Mouse (Mus musculus) kidney, embryonic 14.5 days (tissue): ENCODE data around the gene Wnt1. TPM values are rescaled to one million over a fixed set of nuclear protein-coding genes. Genes with fewer than 3 reads are reported as not detected.
"Not testable (repeated sequence)": the region's sequence is repeated elsewhere in the genome, so short reads cannot be mapped to it uniquely, and the experiment has no call there.

Experiments used
- ATAC-seq: fragments of 200-750 bp; cut with Nextera tagmentation; 2 replicates; pipeline ENCODE4 v1.8.0; 2017; ENCODE audit warnings: moderate number of reproducible peaks, mild to moderate bottlenecking, moderate TSS enrichment, moderate library complexity; ENCODE audit not compliant: low FRiP score, low TSS enrichment
- H3K27ac ChIP-seq: fragments of 300-500 bp; sonication (generic); 2 replicates; pipeline ENCODE4 v1.5.1; 2014; ENCODE audit warnings: low read depth, mild to moderate bottlenecking, low read length, moderate library complexity, mixed read lengths
- H3K27me3 ChIP-seq: fragments of 300-500 bp; sonication (generic); 2 replicates; pipeline ENCODE4 v1.6.1; 2014; ENCODE audit warnings: mild to moderate bottlenecking, low read length; ENCODE audit not compliant: control insufficient read depth, insufficient read depth
- H3K36me3 ChIP-seq: fragments of 300-500 bp; sonication (generic); 2 replicates; pipeline ENCODE4 v1.6.1; 2014; ENCODE audit warnings: low read length, mixed read lengths; ENCODE audit not compliant: control insufficient read depth, insufficient read depth
- H3K4me1 ChIP-seq: fragments of 300-500 bp; sonication (generic); 2 replicates; pipeline ENCODE4 v1.6.1; 2014; ENCODE audit warnings: low read length, mixed read lengths; ENCODE audit not compliant: control insufficient read depth, insufficient read depth
- H3K4me2 ChIP-seq: fragments of 300-500 bp; sonication (generic); replicated peaks from 2 replicates; pipeline ENCODE4 v1.6.1; 2014; ENCODE audit warnings: low read depth, mild to moderate bottlenecking, low read length
- H3K4me3 ChIP-seq: fragments of 300-500 bp; sonication (generic); 2 replicates; pipeline ENCODE4 v1.5.1; 2014; ENCODE audit warnings: mild to moderate bottlenecking, low read length
- H3K9ac ChIP-seq: fragments of 300-500 bp; sonication (generic); 2 replicates; pipeline ENCODE4 v1.6.1; 2014; ENCODE audit warnings: low read depth, mild to moderate bottlenecking, low read length, moderate library complexity
- H3K9me3 ChIP-seq: fragments of 300-500 bp; sonication (generic); 2 replicates; pipeline ENCODE4 v1.6.1; 2016; ENCODE audit warnings: low read length; ENCODE audit not compliant: control insufficient read depth
- WGBS: fragments of 180-500 bp; shearing (Covaris S2); extraction: QIAGEN DNeasy Blood & Tissue Kit; methylation state at CpG from one replicate; pipeline ENCODE4 v1.1.7; 2014; 5-methylcytosine and 5-hydroxymethylcytosine counted together
- polyA plus RNA-seq: library from polyadenylated mRNA; unstranded; fragments of >200 nt; fragmentation: Nextera tagmentation; extraction: Ambion mirVana; gene quantifications from 2 replicates; pipeline ENCODE4 v1.2.1, GENCODE M21; 2014

Wnt1 gene
- polyA plus RNA-seq, result not detected in 2 replicates

- peak within 1 kb of the TSS; percentile 22 for H3K4me2 ChIP-seq
- no peaks in the 10 kb centered on the region for H3K36me3 ChIP-seq
- peaks cover 14% of the 10 kb centered on the region; the same call in 1 of the 2 replicates for H3K4me1 ChIP-seq
- H3K27me3 ChIP-seq, result peaks cover 71% of the 10 kb centered on the region
- H3K4me3 ChIP-seq, result peak within 1 kb of the TSS; percentile 20
- no peak within 1 kb of the TSS for H3K9ac ChIP-seq
- no peaks in the 10 kb centered on the region for H3K9me3 ChIP-seq
- ATAC-seq, result peak; percentile 56
- 2% methylated on average over 51 of the region's 51 CpGs for WGBS
- no peak within 1 kb of the TSS for H3K27ac ChIP-seq
These were observed at the start of gene Wnt1 for GRCm38 (mm10) chr15:98789661-98790535. Wnt1 (plus strand) TSS chr15:98789857.

- H3K4me1 ChIP-seq, result no peaks in the 10 kb centered on the region
- WGBS, result 92% methylated on average over 8 of the region's 8 CpGs
- peaks cover 67% of the 10 kb centered on the region for H3K36me3 ChIP-seq
- H3K27me3 ChIP-seq, result no peaks in the 10 kb centered on the region
- no peaks in the 10 kb centered on the region for H3K9me3 ChIP-seq
- H3K4me2 ChIP-seq, result no peak overlapping the region
- no peak overlapping the region for H3K4me3 ChIP-seq
- ATAC-seq, result no peak
- no peak overlapping the region for H3K27ac ChIP-seq
- no peak overlapping the region for H3K9ac ChIP-seq
These were observed 49.4 kb upstream of the Wnt1 start for GRCm38 (mm10) chr15:98740219-98740618.

GRCm38 (mm10) chr15:98742766-98743428, 46.8 kb upstream of the Wnt1 start:
- no peaks in the 10 kb centered on the region for H3K27me3 ChIP-seq

GRCm38 (mm10) chr15:98743863-98744262, 45.8 kb upstream of the Wnt1 start:
- H3K27ac ChIP-seq, ATAC-seq, H3K9ac ChIP-seq, H3K9me3 ChIP-seq, H3K4me1 ChIP-seq, H3K4me2 ChIP-seq, H3K4me3 ChIP-seq, H3K27me3 ChIP-seq: not testable (repeated sequence)
- WGBS, result 88% methylated on average over 3 of the region's 3 CpGs
- H3K36me3 ChIP-seq, result peaks cover 41% of the 10 kb centered on the region

More at GRCm38 (mm10) chr15:98742766-98743428, 46.8 kb upstream of the Wnt1 start:
- WGBS, result 82% methylated on average over 8 of the region's 8 CpGs
- Histone ChIP-seq H3K27ac (no peak overlapping the region), H3K4me3 (no peak overlapping the region), H3K36me3 (peaks cover 46% of the 10 kb centered on the region), H3K9ac (no peak overlapping the region), H3K4me2 (no peak overlapping the region), H3K4me1 (no peaks in the 10 kb centered on the region), H3K9me3 (no peaks in the 10 kb centered on the region)
- no peak for ATAC-seq

- no peak for ATAC-seq
- WGBS, result 84% methylated on average over 10 of the region's 10 CpGs
These were observed 43.2 kb upstream of the Wnt1 start for GRCm38 (mm10) chr15:98746344-98746965.

GRCm38 (mm10) chr15:98747296-98747695, 42.4 kb upstream of the Wnt1 start:
- Histone ChIP-seq H3K9ac (no peak overlapping the region), H3K9me3 (no peaks in the 10 kb centered on the region), H3K27ac (no peak overlapping the region), H3K36me3 (peaks cover 13% of the 10 kb centered on the region), H3K4me2 (no peak overlapping the region), H3K27me3 (no peaks in the 10 kb centered on the region), H3K4me3 (no peak overlapping the region), H3K4me1 (no peaks in the 10 kb centered on the region)
- 80% methylated on average over 6 of the region's 6 CpGs for WGBS
- no peak for ATAC-seq

More at GRCm38 (mm10) chr15:98746344-98746965, 43.2 kb upstream of the Wnt1 start:
- no peak overlapping the region for H3K9ac ChIP-seq
- no peak overlapping the region for H3K4me2 ChIP-seq
- no peaks in the 10 kb centered on the region for H3K9me3 ChIP-seq
- H3K27ac ChIP-seq, result no peak overlapping the region
- H3K27me3 ChIP-seq, result no peaks in the 10 kb centered on the region
- H3K36me3 ChIP-seq, result peaks cover 19% of the 10 kb centered on the region
- no peak overlapping the region for H3K4me3 ChIP-seq
- H3K4me1 ChIP-seq, result no peaks in the 10 kb centered on the region

GRCm38 (mm10) chr15:98749093-98749492, 40.6 kb upstream of the Wnt1 start:
- Histone ChIP-seq H3K9ac (no peak overlapping the region), H3K4me2 (no peak overlapping the region), H3K4me3 (no peak overlapping the region), H3K36me3 (peaks cover 6% of the 10 kb centered on the region), H3K4me1 (no peaks in the 10 kb centered on the region), H3K9me3 (no peaks in the 10 kb centered on the region), H3K27ac (no peak overlapping the region), H3K27me3 (no peaks in the 10 kb centered on the region)
- 99% methylated on average over 2 of the region's 2 CpGs for WGBS
- no peak for ATAC-seq

- H3K27ac ChIP-seq, result no peak overlapping the region
- peaks cover 7% of the 10 kb centered on the region; the same call in 1 of the 2 replicates for H3K36me3 ChIP-seq
- no peak overlapping the region for H3K4me3 ChIP-seq
- ATAC-seq, result no peak
- no peak overlapping the region for H3K4me2 ChIP-seq
- no peaks in the 10 kb centered on the region for H3K27me3 ChIP-seq
- 78% methylated on average over 8 of the region's 8 CpGs for WGBS
- no peak overlapping the region for H3K9ac ChIP-seq
- no peaks in the 10 kb centered on the region for H3K4me1 ChIP-seq
- no peaks in the 10 kb centered on the region for H3K9me3 ChIP-seq
These were observed 36.6 kb upstream of the Wnt1 start for GRCm38 (mm10) chr15:98753021-98753423.
